Comparison of ENCODE assay signal across 7 mouse cellular contexts in the genomic region with DNA sequence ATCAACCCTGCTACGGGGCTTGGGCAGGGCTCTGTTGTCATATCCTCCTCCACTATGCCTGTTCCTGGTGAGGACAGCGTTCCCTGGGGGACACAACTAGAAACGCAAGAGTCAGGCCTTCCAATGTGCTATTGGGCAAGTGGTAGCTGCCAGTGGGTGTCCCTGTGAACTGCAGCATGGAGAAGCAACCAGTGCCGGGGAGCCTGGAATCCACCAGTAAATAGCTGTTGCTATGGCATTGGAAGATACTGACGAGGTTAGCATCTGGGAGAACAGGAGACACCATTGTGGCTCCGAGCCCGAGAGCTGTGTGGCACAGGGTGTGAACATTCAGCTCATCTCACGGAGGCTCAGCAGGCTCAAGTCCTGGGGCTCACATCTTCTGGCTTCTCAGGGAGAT.
"Had no signal": no experiment of that assay in that cellular context is flagged by ENCODE, and none has a peak within 500 bp of the region (broad histone marks: within the 10 kb centered on the region; RNA-seq: fewer than 3 reads in every experiment).

No protein-coding gene starts in this region.

- DNase-seq: liver, embryonic 13.5 days; lung, adult 2 months; thymus, adult 18-20 months had no signal

- H3K27me3 ChIP-seq: neural tube, embryonic 12.5 days had no signal

- H3K9ac ChIP-seq: liver, embryonic 13.5 days; midbrain, embryonic 13.5 days; neural tube, embryonic 12.5 days had no signal

- H3K36me3 ChIP-seq: liver, embryonic 13.5 days; midbrain, embryonic 13.5 days; neural tube, embryonic 12.5 days had no signal

- H3K27ac ChIP-seq: kidney, postnatal 0 days; liver, embryonic 13.5 days; midbrain, embryonic 13.5 days; neural tube, embryonic 12.5 days had no signal

- H3K9me3 ChIP-seq: liver, embryonic 13.5 days; midbrain, embryonic 13.5 days; neural tube, embryonic 12.5 days had no signal

- ATAC-seq: intestine, postnatal 0 days; midbrain, embryonic 13.5 days had no signal

- H3K4me3 ChIP-seq: liver, embryonic 13.5 days; midbrain, embryonic 13.5 days; neural tube, embryonic 12.5 days had no signal

- H3K4me2 ChIP-seq: liver, embryonic 13.5 days; midbrain, embryonic 13.5 days; neural tube, embryonic 12.5 days had no signal
